Mouse (Mus musculus) limb, embryonic 10.5 days (tissue): ENCODE measurements around the gene Rev1. TPM values are rescaled to one million over a fixed set of nuclear protein-coding genes. Genes with fewer than 3 reads are reported as not detected.

Source experiments
- DNase-seq: peaks from one replicate; pipeline ENCODE4 v3.0.0-alpha.2; 2017; ENCODE audit warnings: low spot score
- H3K27ac ChIP-seq: fragments of 300-500 bp; sonication (generic); 2 replicates; pipeline ENCODE4 v1.5.1; 2016; ENCODE audit warnings: mild to moderate bottlenecking
- H3K27me3 ChIP-seq: fragments of 300-500 bp; sonication (generic); 2 replicates; pipeline ENCODE4 v1.6.1; 2016; ENCODE audit warnings: low read depth, mild to moderate bottlenecking; ENCODE audit not compliant: poor library complexity, severe bottlenecking
- H3K36me3 ChIP-seq: fragments of 300-500 bp; sonication (generic); 2 replicates; pipeline ENCODE4 v1.6.1; 2016; ENCODE audit warnings: mild to moderate bottlenecking, moderate library complexity
- H3K4me1 ChIP-seq: fragments of 300-500 bp; sonication (generic); 2 replicates; pipeline ENCODE4 v1.6.1; 2016
- H3K4me3 ChIP-seq: fragments of 300-500 bp; sonication (generic); 2 replicates; pipeline ENCODE4 v1.5.1; 2016; ENCODE audit warnings: mild to moderate bottlenecking, moderate library complexity
- H3K9me3 ChIP-seq: fragments of 300-500 bp; sonication (generic); replicated peaks from 2 replicates; pipeline ENCODE4 v1.6.1; 2016; ENCODE audit warnings: mild to moderate bottlenecking
- WGBS: fragments of 180-500 bp; shearing (Covaris S2); methylation state at CpG from one replicate; pipeline ENCODE4 v1.1.7; 2016; 5-methylcytosine and 5-hydroxymethylcytosine counted together
- polyA plus RNA-seq: library from polyadenylated mRNA; unstranded; fragments of >200 nt; fragmentation: Nextera tagmentation; extraction: Ambion mirVana; gene quantifications from 2 replicates; pipeline ENCODE4 v1.2.1, GENCODE M21; 2016

Rev1 gene
- polyA plus RNA-seq = 34.9 and 39.0 TPM in 2 replicates

- H3K9me3 ChIP-seq = no peaks in the 10 kb centered on the region
- H3K4me3 ChIP-seq = peak within 1 kb of the TSS; percentile 94
- WGBS = under 1% methylated on average over 99 of the region's 122 CpGs
Measured at GRCm38 (mm10) chr1:38129501-38130267, at the start of gene Rev1. Rev1 (minus strand) TSS chr1:38129801.

GRCm38 (mm10) chr1:38178929-38179328, 49.3 kb upstream of the Rev1 start:
- no peak overlapping the region for H3K27ac ChIP-seq
- no peaks in the 10 kb centered on the region for H3K27me3 ChIP-seq
- peaks cover 81% of the 10 kb centered on the region for H3K36me3 ChIP-seq
- H3K9me3 ChIP-seq = no peaks in the 10 kb centered on the region
- H3K4me3 ChIP-seq = no peak overlapping the region
- H3K4me1 ChIP-seq = no peaks in the 10 kb centered on the region
- DNase-seq = no peak
- WGBS = 95% methylated on average over 8 of the region's 8 CpGs

More at GRCm38 (mm10) chr1:38129501-38130267, at the start of gene Rev1:
- DNase-seq = peak; percentile 94
- no peaks in the 10 kb centered on the region for H3K36me3 ChIP-seq
- H3K4me1 ChIP-seq = peaks cover 25% of the 10 kb centered on the region
- H3K27me3 ChIP-seq = no peaks in the 10 kb centered on the region
- peak within 1 kb of the TSS; percentile 99 for H3K27ac ChIP-seq

DNA sequence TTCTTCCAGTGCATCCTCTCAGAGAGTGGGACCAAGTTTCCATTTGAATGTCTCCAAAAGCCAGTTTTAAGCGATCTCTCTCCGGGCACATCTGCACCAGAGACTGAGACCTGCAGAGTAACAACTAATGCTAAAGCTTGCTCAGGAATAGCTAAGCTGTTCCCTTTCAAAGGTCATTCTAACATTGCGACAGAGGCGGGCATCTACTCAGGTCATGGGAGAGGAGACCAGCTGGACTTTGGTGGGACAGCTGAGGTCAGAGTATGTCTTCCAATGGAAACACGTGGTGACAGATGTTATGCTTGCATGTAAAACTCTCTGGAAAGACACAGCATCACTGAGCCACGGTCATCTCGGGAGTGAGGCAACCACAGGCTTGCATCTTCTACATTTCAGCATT, 46.5 kb upstream of the Rev1 start:
- peaks cover 54% of the 10 kb centered on the region for H3K36me3 ChIP-seq
- no peak overlapping the region for H3K4me3 ChIP-seq
- no peaks in the 10 kb centered on the region for H3K27me3 ChIP-seq
- no peak for DNase-seq
- WGBS = 90% methylated on average over 7 of the region's 7 CpGs
- H3K9me3 ChIP-seq = no peaks in the 10 kb centered on the region
- no peak overlapping the region for H3K27ac ChIP-seq
- H3K4me1 ChIP-seq = no peaks in the 10 kb centered on the region

DNA sequence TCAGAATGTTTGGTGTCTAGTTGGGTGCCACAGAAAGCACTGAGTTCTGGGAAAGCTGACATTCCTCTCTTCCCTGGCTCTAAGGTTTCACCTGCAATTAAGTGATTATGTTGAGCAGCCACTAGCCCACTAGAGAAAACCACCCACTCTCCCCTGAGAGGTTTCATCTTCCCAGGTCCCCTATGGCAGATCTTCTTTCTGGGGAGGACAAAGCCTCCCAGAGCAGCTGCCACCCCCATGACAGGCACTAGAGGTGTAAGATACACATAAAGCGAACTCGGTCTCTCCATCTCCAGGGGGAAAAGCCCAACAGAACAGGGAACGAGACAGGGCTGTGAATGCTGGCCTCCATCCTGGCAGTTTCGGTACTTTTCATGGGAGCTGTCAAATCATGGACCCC, 42.3 kb upstream of the Rev1 start:
- no peaks in the 10 kb centered on the region for H3K9me3 ChIP-seq
- H3K4me1 ChIP-seq = no peaks in the 10 kb centered on the region
- H3K4me3 ChIP-seq = no peak overlapping the region
- no peak overlapping the region for H3K27ac ChIP-seq
- DNase-seq = no peak
- no peaks in the 10 kb centered on the region for H3K27me3 ChIP-seq
- WGBS = 92% methylated on average over 4 of the region's 4 CpGs
- H3K36me3 ChIP-seq = peaks cover 13% of the 10 kb centered on the region

DNA sequence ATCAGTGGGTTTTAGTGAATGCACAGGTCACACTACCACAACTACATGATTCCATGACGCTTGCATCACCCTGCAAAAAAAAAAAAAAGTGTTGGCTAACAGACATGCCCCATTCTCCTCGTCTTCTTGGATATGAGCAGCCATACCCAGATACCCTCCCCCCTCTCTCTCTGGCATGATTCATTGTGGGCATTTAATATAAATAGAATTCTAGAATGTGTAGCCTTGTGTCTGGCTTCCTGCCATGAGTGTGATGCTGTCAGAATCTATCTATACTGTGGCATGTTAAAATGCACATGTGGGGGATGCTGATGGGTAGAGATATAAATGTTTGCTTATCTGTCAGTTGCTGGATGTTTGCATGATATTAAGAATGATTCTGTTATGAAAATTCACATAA, 36.1 kb upstream of the Rev1 start:
- 80% methylated on average over 2 of the region's 2 CpGs for WGBS
- H3K27ac ChIP-seq = no peak overlapping the region
- H3K4me3 ChIP-seq = no peak overlapping the region
- H3K4me1 ChIP-seq = peaks cover 3% of the 10 kb centered on the region; the same call in 1 of the 2 replicates
- no peaks in the 10 kb centered on the region for H3K9me3 ChIP-seq
- no peaks in the 10 kb centered on the region for H3K27me3 ChIP-seq
- no peaks in the 10 kb centered on the region for H3K36me3 ChIP-seq
- no peak for DNase-seq

- Histone ChIP-seq H3K27ac (no peak overlapping the region), H3K4me3 (no peak overlapping the region), H3K36me3 (no peaks in the 10 kb centered on the region), H3K27me3 (no peaks in the 10 kb centered on the region), H3K9me3 (no peaks in the 10 kb centered on the region), H3K4me1 (no peaks in the 10 kb centered on the region)
- DNase-seq = no peak
- WGBS = 87% methylated on average over 5 of the region's 5 CpGs
Measured at GRCm38 (mm10) chr1:38150086-38150485, 20.5 kb upstream of the Rev1 start.

GRCm38 (mm10) chr1:38146008-38146407, 16.4 kb upstream of the Rev1 start:
- H3K36me3 ChIP-seq = no peaks in the 10 kb centered on the region
- H3K27me3 ChIP-seq = no peaks in the 10 kb centered on the region
- no peak overlapping the region for H3K27ac ChIP-seq
- no peak for DNase-seq
- WGBS = 95% methylated on average over 4 of the region's 4 CpGs
- H3K9me3 ChIP-seq = no peaks in the 10 kb centered on the region
- H3K4me3 ChIP-seq = no peak overlapping the region
- no peaks in the 10 kb centered on the region for H3K4me1 ChIP-seq

GRCm38 (mm10) chr1:38141371-38141770, 11.8 kb upstream of the Rev1 start:
- Histone ChIP-seq H3K4me1 (no peaks in the 10 kb centered on the region), H3K27ac (no peak overlapping the region), H3K27me3 (no peaks in the 10 kb centered on the region), H3K9me3 (no peaks in the 10 kb centered on the region), H3K36me3 (no peaks in the 10 kb centered on the region), H3K4me3 (no peak overlapping the region)
- WGBS = 87% methylated on average over 1 of the region's 1 CpGs
- no peak for DNase-seq

- Histone ChIP-seq H3K4me1 (no peaks in the 10 kb centered on the region), H3K27me3 (no peaks in the 10 kb centered on the region), H3K27ac (no peak overlapping the region), H3K9me3 (no peaks in the 10 kb centered on the region), H3K4me3 (no peak overlapping the region), H3K36me3 (no peaks in the 10 kb centered on the region)
- DNase-seq = no peak
- WGBS = 83% methylated on average over 2 of the region's 2 CpGs
Measured at GRCm38 (mm10) chr1:38140911-38141310, 11.3 kb upstream of the Rev1 start.

GRCm38 (mm10) chr1:38139396-38139795, 9.8 kb upstream of the Rev1 start:
- H3K27me3 ChIP-seq = no peaks in the 10 kb centered on the region
- DNase-seq = no peak
- WGBS = 81% methylated on average over 2 of the region's 2 CpGs
- H3K36me3 ChIP-seq = no peaks in the 10 kb centered on the region
- H3K27ac ChIP-seq = no peak overlapping the region
- no peaks in the 10 kb centered on the region for H3K4me1 ChIP-seq
- no peaks in the 10 kb centered on the region for H3K9me3 ChIP-seq
- H3K4me3 ChIP-seq = no peak overlapping the region

GRCm38 (mm10) chr1:38132942-38133341, 3.3 kb upstream of the Rev1 start:
- no peaks in the 10 kb centered on the region for H3K9me3 ChIP-seq
- DNase-seq = no peak
- H3K4me1 ChIP-seq = peaks cover 15% of the 10 kb centered on the region
- H3K27me3 ChIP-seq = no peaks in the 10 kb centered on the region
- H3K36me3 ChIP-seq = no peaks in the 10 kb centered on the region
- no peak overlapping the region for H3K4me3 ChIP-seq
- no peak overlapping the region for H3K27ac ChIP-seq
- WGBS = 78% methylated on average over 6 of the region's 6 CpGs

DNA sequence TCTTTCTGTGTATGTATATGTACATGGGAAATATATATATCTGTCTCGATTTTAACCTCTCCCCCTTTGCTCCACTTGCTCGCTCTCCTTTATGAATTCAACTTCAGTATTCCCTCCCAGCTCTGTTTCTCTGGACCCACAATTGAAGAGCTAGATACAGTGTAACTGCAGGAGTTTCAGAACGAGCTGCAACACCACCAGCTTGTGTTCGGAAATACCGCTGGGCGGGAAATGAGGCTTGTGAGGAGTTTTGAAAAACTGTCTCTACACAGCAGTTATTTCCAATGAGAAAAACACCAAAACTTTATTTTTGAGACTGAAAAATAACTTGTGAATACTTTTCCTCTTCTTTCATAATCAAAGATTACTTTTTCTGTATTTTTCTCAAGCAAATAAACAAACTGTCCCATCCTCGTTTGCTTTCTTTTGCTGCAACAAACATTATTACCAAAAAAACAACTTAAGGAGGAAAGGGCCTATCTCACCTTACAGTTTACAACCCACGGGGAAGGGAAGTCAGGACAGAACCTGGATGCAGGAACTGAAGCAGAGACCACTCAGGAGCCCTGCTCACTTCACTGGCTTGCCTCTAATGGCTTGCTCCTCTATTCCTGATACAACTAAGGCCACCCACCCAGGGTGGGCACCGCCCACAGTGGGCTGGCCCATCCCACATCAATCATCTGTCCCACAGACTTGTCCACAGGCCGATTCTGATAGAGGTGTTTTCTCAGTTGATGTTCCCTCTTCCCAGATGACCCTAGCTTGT, 1.3 kb upstream of the Rev1 start:
- Histone ChIP-seq H3K27me3 (no peaks in the 10 kb centered on the region), H3K9me3 (no peaks in the 10 kb centered on the region), H3K36me3 (no peaks in the 10 kb centered on the region), H3K4me3 (peak overlapping the region; percentile 94; the same call in 1 of the 2 replicates), H3K4me1 (peaks cover 25% of the 10 kb centered on the region), H3K27ac (peak overlapping the region; percentile 99; the same call in 1 of the 2 replicates)
- DNase-seq = no peak
- 59% methylated on average over 10 of the region's 10 CpGs for WGBS

DNA sequence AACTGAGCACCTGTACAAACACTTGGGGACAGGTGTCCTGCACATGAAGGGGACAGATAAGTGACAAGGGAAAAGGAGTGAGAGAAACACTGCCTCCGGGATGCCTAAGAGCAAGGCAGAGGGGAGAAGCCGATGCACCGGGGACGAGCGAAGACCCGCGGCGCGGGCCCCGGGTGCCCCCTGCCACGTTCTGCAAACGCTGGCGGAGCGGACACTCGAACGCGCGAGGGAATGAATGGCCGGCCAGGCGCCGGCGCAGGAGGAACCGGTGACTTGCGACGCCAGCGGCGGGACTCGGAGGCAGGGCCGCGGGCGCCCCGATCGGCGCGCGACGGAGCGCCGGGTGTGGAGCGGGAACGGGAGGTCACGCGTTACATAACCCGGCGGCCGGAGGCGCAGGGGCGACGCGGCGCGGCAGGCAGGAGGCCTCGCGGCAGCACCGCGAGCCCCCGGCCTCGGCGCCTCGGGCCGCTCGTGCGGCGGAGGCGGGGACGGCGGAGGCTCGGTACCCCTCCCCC, 623 bp downstream of the Rev1 start:
- WGBS = under 1% methylated on average over 45 of the region's 68 CpGs

More for the DNA sequence above, 623 bp downstream of the Rev1 start:
- Histone ChIP-seq H3K27ac (peak overlapping the region; percentile 99), H3K4me1 (peaks cover 25% of the 10 kb centered on the region), H3K27me3 (no peaks in the 10 kb centered on the region), H3K9me3 (no peaks in the 10 kb centered on the region), H3K36me3 (no peaks in the 10 kb centered on the region), H3K4me3 (peak overlapping the region; percentile 94)
- DNase-seq = peak; percentile 72
